Mouse (Mus musculus): ENCODE data around the gene Pax3.

DNA sequence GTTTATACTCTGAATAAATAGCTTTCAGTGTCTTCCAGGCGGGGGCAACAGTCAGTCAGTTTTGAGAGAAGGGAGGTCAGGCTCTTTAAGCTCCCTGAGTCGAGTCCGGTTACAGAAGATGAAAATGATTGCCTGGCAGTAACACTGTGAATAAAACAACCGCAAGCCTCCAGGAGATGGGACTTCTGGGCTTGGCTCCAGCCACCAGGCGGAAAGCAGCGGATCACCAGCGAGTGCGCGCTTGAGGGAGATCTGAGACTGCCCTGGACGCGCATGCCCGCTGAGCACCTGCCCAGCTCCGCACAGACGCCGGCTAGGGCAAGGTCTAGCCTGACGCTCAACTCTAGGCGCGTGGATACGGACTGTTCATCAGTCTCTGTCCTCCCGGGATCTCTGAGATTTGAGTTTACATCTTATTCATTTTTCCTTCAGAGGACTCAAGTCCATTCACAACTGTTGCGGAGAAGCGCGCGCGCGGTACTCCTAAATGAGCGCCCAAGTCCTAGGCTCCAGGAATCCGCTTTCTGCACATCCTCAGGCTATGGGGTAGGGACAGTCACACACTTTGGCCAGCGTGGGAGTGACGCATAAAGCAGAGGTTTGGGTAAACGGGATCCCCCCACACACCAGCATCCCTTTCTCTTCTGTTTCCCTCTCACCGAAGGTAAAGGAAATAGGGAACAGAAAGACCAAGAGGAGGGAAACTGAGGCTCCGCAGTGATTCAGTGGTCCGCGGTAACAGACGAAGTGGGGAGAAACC, 19.0 kb upstream of the Pax3 start:
- TF ChIP-seq CTCF (IDR thresholded peaks at IDR 0.05; ENCODE audit: low read depth) (0 out of 2 replicates have a peak, but pooled peaks have one; percentile 15), EP300 (IDR thresholded peaks at IDR 0.05; ENCODE audit: low read depth) (no peak)
